Mouse (Mus musculus) midbrain, embryonic 14.5 days (tissue): ENCODE results near the gene Gmds. TPM values are rescaled to one million over a fixed set of nuclear protein-coding genes. Genes with fewer than 3 reads are reported as not detected.
A peak's percentile ranks its signal among the peaks of the same experiment; 100 is the strongest.

ENCODE experiments used
- ATAC-seq: fragments of 200-750 bp; cut with Nextera tagmentation; 2 replicates; pipeline ENCODE4 v1.8.0; 2017; ENCODE audit warnings: moderate number of reproducible peaks, moderate library complexity; ENCODE audit not compliant: low FRiP score, low TSS enrichment
- DNase-seq: peaks from one replicate; pipeline ENCODE4 v3.0.0-alpha.2; 2015
- H3K27ac ChIP-seq: fragments of 300-500 bp; sonication (generic); replicated peaks from 2 replicates; pipeline ENCODE4 v1.5.1; 2014; ENCODE audit warnings: mild to moderate bottlenecking, low read depth, low read length, moderate library complexity
- H3K27me3 ChIP-seq: fragments of 300-500 bp; sonication (generic); 2 replicates; pipeline ENCODE4 v1.6.1; 2014; ENCODE audit warnings: low read length, control low read depth, mixed read lengths; ENCODE audit not compliant: control insufficient read depth, insufficient read depth
- H3K36me3 ChIP-seq: fragments of 300-500 bp; sonication (generic); 2 replicates; pipeline ENCODE4 v1.6.1; 2014; ENCODE audit warnings: low read length, control low read depth; ENCODE audit not compliant: control insufficient read depth, insufficient read depth
- H3K4me1 ChIP-seq: fragments of 300-500 bp; sonication (generic); 2 replicates; pipeline ENCODE4 v1.6.1; 2014; ENCODE audit warnings: mild to moderate bottlenecking, antibody characterized with exemption, low read length, control low read depth; ENCODE audit not compliant: control insufficient read depth, insufficient read depth
- H3K4me2 ChIP-seq: fragments of 300-500 bp; sonication (generic); 2 replicates; pipeline ENCODE4 v1.6.1; 2014; ENCODE audit warnings: mild to moderate bottlenecking, low read length, moderate library complexity
- H3K4me3 ChIP-seq: fragments of 300-500 bp; sonication (generic); replicated peaks from 2 replicates; pipeline ENCODE4 v1.5.1; 2014; ENCODE audit warnings: low read depth, low read length
- H3K9ac ChIP-seq: fragments of 300-500 bp; sonication (generic); replicated peaks from 2 replicates; pipeline ENCODE4 v1.6.1; 2014; ENCODE audit warnings: mild to moderate bottlenecking, low read length, moderate library complexity
- H3K9me3 ChIP-seq: fragments of 300-500 bp; sonication (generic); 2 replicates; pipeline ENCODE4 v1.6.1; 2016; ENCODE audit warnings: low read length, control low read depth, mixed read lengths; ENCODE audit not compliant: control insufficient read depth
- WGBS: fragments of 180-500 bp; shearing (Covaris S2); extraction: QIAGEN DNeasy Blood & Tissue Kit; methylation state at CpG from one replicate; pipeline ENCODE4 v1.1.7; 2014; 5-methylcytosine and 5-hydroxymethylcytosine counted together
- polyA plus RNA-seq: library from polyadenylated mRNA; unstranded; fragments of >200 nt; fragmentation: Nextera tagmentation; extraction: Ambion mirVana; gene quantifications from 2 replicates; pipeline ENCODE4 v1.2.1, GENCODE M21; 2014

Gmds gene
- polyA plus RNA-seq, 1 experiment from 2014 or later: 32.6 TPM

DNA sequence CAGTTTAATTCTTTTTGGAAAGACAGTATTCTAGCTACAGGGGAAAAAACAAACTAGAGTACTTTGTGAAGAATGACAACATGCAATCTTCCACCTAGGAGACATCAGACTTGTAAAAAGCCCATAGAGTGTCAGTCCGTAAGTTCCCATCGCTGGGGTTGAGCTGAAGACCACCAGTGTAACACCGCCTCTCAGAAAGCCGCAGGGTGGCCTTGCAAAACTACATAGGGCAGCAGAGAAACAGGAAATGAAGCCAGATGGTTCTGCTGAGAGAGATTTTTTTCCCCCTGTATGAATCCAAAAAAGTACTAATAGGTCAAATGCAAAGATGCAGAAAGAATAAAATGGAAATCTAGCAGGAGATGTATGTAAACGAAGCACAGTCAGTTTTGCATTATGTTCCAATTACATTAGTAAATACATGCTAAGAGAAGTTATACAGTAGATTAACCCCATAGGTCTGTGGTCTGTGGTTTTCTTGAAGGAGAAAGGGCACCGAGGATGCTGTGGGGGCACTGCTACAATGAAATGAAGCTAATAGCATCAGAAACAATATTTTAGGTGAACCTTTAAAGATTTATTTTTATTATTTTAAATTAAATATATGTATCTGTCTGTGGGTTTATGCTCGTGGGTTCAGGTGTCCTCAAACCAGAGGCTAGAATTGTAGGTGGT lies 250.1 kb downstream of the Gmds start:
- Histone ChIP-seq H3K36me3 (no peaks in the 10 kb centered on the region), H3K4me2 (no peak overlapping the region), H3K4me1 (no peaks in the 10 kb centered on the region), H3K9me3 (no peaks in the 10 kb centered on the region), H3K27me3 (no peaks in the 10 kb centered on the region), H3K4me3 (no peak overlapping the region), H3K27ac (no peak overlapping the region), H3K9ac (no peak overlapping the region)
- ATAC-seq: no peak
- 85% methylated on average over 7 of the region's 7 CpGs for WGBS
- no peak for DNase-seq

- 71% methylated on average over 6 of the region's 6 CpGs for WGBS
- ATAC-seq (no peak), DNase-seq (no peak)
- H3K27ac ChIP-seq: no peak overlapping the region
- no peaks in the 10 kb centered on the region for H3K9me3 ChIP-seq
- H3K4me3 ChIP-seq: no peak overlapping the region
- H3K4me1 ChIP-seq: no peaks in the 10 kb centered on the region
- no peaks in the 10 kb centered on the region for H3K27me3 ChIP-seq
- H3K36me3 ChIP-seq: no peaks in the 10 kb centered on the region
- H3K4me2 ChIP-seq: no peak overlapping the region
- H3K9ac ChIP-seq: no peak overlapping the region
Observed at GRCm38 (mm10) chr13:32080520-32081249, 257.9 kb downstream of the Gmds start.

- Histone ChIP-seq H3K27ac (no peak overlapping the region), H3K27me3 (no peaks in the 10 kb centered on the region), H3K9ac (no peak overlapping the region), H3K4me2 (no peak overlapping the region), H3K4me3 (no peak overlapping the region), H3K36me3 (no peaks in the 10 kb centered on the region), H3K9me3 (no peaks in the 10 kb centered on the region), H3K4me1 (no peaks in the 10 kb centered on the region)
- DNase-seq: no peak
- WGBS: 78% methylated on average over 2 of the region's 2 CpGs
- no peak for ATAC-seq
Observed at GRCm38 (mm10) chr13:32073630-32074029, 264.9 kb downstream of the Gmds start.

GRCm38 (mm10) chr13:32055321-32055720 lies 283.2 kb downstream of the Gmds start:
- no peak; the same call in 1 of the 2 replicates for ATAC-seq
- Histone ChIP-seq H3K27me3 (no peaks in the 10 kb centered on the region), H3K4me2 (no peak overlapping the region), H3K4me3 (no peak overlapping the region), H3K36me3 (no peaks in the 10 kb centered on the region), H3K9ac (no peak overlapping the region), H3K4me1 (no peaks in the 10 kb centered on the region), H3K27ac (no peak overlapping the region), H3K9me3 (no peaks in the 10 kb centered on the region)
- 66% methylated on average over 6 of the region's 6 CpGs for WGBS
- DNase-seq: peak; percentile 14

DNA sequence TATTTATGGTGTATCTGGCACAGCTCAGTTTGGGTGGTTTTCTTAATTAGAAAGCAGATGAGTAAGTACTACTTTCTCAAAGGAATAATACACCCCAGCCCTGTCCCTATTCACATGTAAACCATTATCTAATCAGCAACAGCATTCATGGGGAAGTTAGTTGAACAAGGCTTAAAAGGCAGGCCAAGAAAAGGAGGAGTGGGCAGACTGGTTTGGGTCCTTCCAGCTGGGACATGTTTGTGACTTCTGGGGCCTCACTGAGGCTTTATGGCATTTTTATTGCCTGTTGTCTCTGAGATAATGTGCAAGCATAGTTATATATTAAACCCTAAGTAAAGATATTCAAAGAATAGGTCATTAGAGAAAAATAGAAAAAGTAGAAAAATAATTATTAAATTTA lies 285.0 kb downstream of the Gmds start:
- ATAC-seq: no peak
- H3K9me3 ChIP-seq: no peaks in the 10 kb centered on the region
- no peak overlapping the region for H3K4me3 ChIP-seq
- H3K4me1 ChIP-seq: no peaks in the 10 kb centered on the region
- H3K27me3 ChIP-seq: no peaks in the 10 kb centered on the region
- H3K36me3 ChIP-seq: no peaks in the 10 kb centered on the region
- H3K4me2 ChIP-seq: no peak overlapping the region
- DNase-seq: no peak
- no peak overlapping the region for H3K9ac ChIP-seq
- H3K27ac ChIP-seq: no peak overlapping the region

GRCm38 (mm10) chr13:32047980-32048959 lies 290.3 kb downstream of the Gmds start:
- Histone ChIP-seq H3K4me3 (no peak overlapping the region), H3K36me3 (no peaks in the 10 kb centered on the region), H3K27ac (no peak overlapping the region), H3K9me3 (no peaks in the 10 kb centered on the region), H3K9ac (no peak overlapping the region), H3K4me2 (no peak overlapping the region), H3K27me3 (no peaks in the 10 kb centered on the region), H3K4me1 (no peaks in the 10 kb centered on the region)
- 61% methylated on average over 6 of the region's 6 CpGs for WGBS
- ATAC-seq (no peak), DNase-seq (peak; percentile 7)

- ATAC-seq (no peak), DNase-seq (no peak)
- H3K9ac ChIP-seq: no peak overlapping the region
- H3K4me1 ChIP-seq: no peaks in the 10 kb centered on the region
- no peaks in the 10 kb centered on the region for H3K27me3 ChIP-seq
- no peaks in the 10 kb centered on the region for H3K36me3 ChIP-seq
- no peak overlapping the region for H3K4me3 ChIP-seq
- H3K27ac ChIP-seq: no peak overlapping the region
- WGBS: 28% methylated on average over 4 of the region's 4 CpGs
- no peak overlapping the region for H3K4me2 ChIP-seq
- no peaks in the 10 kb centered on the region for H3K9me3 ChIP-seq
Observed at GRCm38 (mm10) chr13:32046961-32047360, 291.6 kb downstream of the Gmds start.

GRCm38 (mm10) chr13:32042748-32043147 lies 295.8 kb downstream of the Gmds start:
- no peak overlapping the region for H3K27ac ChIP-seq
- no peaks in the 10 kb centered on the region for H3K9me3 ChIP-seq
- no peak overlapping the region for H3K9ac ChIP-seq
- no peaks in the 10 kb centered on the region for H3K4me1 ChIP-seq
- H3K36me3 ChIP-seq: no peaks in the 10 kb centered on the region
- no peak for DNase-seq
- no peak overlapping the region for H3K4me3 ChIP-seq
- 87% methylated on average over 2 of the region's 2 CpGs for WGBS
- H3K4me2 ChIP-seq: no peak overlapping the region
- no peaks in the 10 kb centered on the region for H3K27me3 ChIP-seq
- ATAC-seq: no peak
